Mouse (Mus musculus): ENCODE data around the gene Garem2.

Garem2 gene

DNA sequence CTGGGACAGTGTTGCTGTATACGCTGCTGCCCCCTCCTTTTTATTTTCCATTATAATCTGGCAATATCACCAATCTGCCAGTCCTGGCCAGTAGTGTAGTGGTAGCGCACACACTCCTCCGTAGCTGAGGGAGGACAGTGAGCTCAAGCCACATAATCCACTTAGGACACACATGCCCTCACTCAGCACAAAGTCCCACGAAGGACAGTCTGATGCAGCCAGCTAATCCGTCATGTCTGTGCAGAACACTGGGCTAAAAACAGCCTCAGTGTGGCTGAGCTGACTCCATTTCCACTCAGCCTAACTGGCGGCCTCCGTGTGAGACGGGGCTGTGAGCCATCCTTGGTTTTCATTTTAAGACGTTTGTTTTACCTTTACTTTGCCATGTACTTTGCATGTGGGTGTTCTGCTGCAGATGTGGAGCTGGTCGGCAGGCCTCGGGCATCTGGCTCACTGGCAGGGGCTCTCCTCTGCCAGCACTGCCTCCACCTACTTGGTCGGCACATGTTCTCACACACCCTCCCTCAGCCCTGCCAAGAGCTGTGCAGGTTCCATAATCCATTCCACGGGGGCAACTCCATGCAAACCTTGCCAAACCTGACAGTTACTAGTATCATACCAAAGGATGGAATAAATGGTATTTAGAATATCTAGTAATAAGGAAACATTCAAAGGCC, 23.1 kb downstream of the Garem2 start:
- CTCF ChIA-PET: no interaction called here
- POLR2A ChIA-PET: interaction anchor here in 2 of 4 experiments (0.6 to 1.3 kb wide), 4 partner anchors 9 to 214 kb away, joined by 3 read pairs; no protein-coding TSS in a partner anchor

DNA sequence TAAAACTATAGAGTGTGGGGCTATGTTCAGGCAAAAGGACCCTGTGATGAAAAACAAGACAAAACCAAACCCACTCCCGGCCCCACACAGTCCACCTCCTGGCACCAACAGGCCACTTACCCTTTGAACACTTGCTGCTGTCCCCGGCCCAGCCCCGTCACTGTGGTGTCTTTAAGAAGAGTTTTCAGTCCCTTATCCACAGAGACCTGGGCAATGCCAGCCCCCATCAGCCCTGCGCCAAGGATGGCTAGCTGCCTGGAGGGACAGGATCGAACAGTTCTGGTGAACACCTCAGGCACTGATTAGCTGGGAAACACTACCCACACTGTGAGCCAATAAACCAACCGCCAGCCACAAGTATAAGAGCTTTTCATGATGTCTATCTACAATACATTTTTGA, 23.7 kb downstream of the Garem2 start:
- ChIA-PET POLR2A (interaction anchor here in 3 of 4 experiments (0.7 to 1.4 kb wide), 5 partner anchors 8 to 26 kb away, joined by 3 to 5 read pairs (median 3); partner anchors contain the start of genes Hadha (in 1 of the 3) and Hadhb (in 1 of the 3)), CTCF (no interaction called here)

DNA sequence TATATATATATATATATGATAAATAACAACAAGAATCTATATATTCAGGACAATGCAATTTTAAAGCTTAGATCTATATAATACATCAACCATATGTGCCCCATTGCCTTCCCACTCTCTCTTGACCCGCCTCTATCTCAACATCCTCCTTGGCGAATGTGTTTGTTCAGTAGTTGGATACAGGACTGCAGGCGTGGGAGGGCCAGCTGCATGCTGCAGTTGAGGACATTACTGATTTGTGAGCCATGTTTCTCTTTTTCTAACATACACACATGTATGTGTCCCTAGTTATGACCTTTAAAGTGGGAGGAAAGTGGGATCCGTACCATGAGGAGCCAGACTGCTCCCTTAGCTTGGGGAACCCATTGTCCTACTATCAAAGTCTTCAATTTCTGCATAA, 26.3 kb downstream of the Garem2 start:
- ChIA-PET POLR2A (interaction anchor here in 3 of 4 experiments (0.9 to 2.6 kb wide), 5 partner anchors 16 to 24 kb away, joined by 3 to 8 read pairs (median 3); partner anchors contain the start of genes Hadha (in 1 of the 3) and Hadhb (in 1 of the 3)), CTCF (no interaction called here)

DNA sequence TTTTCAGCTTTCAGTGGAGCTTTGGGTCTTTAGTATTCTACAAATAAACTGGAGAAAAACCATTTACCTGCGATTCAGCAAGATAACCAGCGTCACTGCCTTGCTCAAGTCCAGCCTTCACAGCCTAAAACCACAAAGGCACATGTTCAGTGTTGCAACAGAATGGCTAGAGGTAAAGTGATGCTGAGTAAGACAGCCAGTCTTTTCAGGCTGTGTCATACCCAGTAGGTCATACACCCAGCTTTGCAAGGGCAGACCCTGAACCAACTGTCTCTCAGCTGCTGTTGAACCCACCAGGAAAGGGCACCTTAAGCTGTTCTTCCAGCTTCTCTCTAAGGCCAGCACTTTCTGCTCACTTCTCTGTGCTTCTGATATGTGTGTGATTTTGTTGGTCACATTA, 27.2 kb downstream of the Garem2 start:
- ChIA-PET POLR2A (interaction anchor here in 3 of 4 experiments (0.7 to 2.6 kb wide), 7 partner anchors 9 to 23 kb away, joined by 3 to 8 read pairs (median 3); partner anchors contain the start of genes Hadha (in 1 of the 3) and Hadhb (in 1 of the 3)), CTCF (interaction anchor here in 1 of 4 experiments (1.2 kb wide), 1 partner anchor 18 kb away, joined by 3 read pairs; no protein-coding TSS in a partner anchor)

DNA sequence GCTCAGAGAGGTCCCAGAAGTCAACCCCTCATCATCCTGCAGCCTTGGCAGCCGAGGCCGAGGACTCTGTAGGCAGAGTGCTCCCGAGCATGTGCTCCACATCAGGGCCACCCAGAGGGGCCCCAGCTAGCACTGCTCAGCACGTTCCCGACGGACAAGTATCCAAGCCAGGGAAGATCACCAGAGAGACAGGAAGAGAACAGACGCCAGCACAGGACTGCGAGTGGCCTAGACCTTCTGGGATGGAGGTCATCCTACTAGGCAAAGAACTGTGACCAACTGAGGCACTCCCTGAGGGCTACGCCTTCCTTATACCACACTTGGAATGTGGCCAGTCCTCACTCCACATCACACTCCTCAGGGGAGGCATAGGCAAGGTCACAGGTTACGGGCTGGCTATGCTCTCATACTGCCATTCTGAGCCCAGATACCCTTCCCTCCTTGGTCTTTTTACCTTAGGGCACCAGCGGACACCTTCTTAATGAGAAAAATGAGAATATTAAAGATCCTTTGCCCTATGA, 30.8 kb downstream of the Garem2 start:
- POLR2A ChIA-PET: interaction anchor here in 3 of 4 experiments (0.5 to 1.6 kb wide), 3 partner anchors 15 to 19 kb away, joined by 3 to 6 read pairs (median 3); partner anchors contain the start of genes Hadha (in 2 of the 3) and Hadhb (in 2 of the 3)
- CTCF ChIA-PET: no interaction called here

DNA sequence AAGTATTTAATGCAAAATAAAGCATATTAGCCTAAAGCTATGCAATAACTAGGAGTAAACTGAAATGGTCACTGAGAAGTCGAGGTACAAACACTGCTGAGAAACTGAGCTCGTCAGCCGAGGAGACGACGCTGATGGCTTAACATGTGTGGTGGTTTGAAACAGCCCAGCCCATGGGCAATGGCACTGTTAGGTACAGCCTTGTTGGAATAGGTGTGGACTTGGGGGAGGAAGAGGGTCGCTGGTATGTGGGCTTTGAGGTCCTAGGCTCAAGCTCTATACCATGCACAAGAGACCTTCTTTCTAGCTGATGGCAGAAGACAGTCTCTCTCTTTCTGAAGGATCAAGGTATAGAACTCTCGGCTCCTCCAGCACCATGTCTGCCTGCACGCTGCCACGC, 32.3 kb downstream of the Garem2 start:
- CTCF ChIA-PET: interaction anchor here in 1 of 4 experiments (0.6 to 1.0 kb wide), 2 partner anchors 23 to 321 kb away, joined by 3 to 4 read pairs; no protein-coding TSS in a partner anchor
- POLR2A ChIA-PET: interaction anchor here in 3 of 4 experiments (0.5 to 1.2 kb wide), 5 partner anchors 13 to 76 kb away, joined by 3 read pairs; partner anchors contain the start of genes Hadha (in 1 of the 3) and Hadhb (in 1 of the 3)

DNA sequence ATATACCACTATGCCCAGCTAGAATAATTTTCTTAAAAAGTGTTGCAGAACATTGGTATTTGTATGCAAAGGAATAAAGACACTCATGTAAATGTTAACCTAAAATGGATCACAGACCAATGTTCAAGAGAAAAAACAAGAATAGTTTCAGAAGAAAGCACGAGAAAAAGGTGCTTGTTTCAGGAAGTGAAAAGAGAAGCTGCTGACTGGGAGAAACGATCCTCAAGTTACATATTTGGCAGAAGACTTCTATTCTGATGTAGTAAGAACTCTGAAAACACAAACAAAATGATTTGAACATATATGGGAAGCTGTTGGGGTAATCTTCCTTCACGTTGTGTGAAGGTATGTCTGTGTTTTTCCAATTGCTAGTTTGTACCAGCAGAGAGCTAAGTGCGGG, 33.2 kb downstream of the Garem2 start:
- CTCF ChIA-PET: interaction anchor here in 1 of 4 experiments (0.6 kb wide), 1 partner anchor 444 kb away, joined by 3 read pairs; no protein-coding TSS in a partner anchor
- POLR2A ChIA-PET: interaction anchor here in 1 of 4 experiments (0.9 to 1.7 kb wide), 3 partner anchors 16 to 24 kb away, joined by 3 to 4 read pairs (median 3); no protein-coding TSS in a partner anchor

DNA sequence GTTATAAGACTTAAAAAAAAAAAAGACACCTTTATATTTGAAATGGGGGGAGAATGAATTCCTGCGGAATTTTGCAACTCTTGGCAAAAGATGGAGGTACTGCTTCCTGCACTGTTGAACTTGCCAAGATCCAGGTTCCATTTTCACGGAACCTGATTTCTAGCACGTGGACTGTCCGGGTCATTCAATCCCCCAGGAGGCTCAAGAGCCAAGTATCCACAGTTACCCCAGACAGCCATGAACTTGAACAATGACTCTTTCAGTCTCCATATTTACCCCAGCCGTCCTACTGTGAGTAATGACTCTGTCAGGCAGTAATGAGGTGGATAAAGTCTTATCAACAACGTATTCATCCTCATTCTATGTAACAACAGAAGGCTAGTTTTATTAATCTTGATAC, 41.6 kb downstream of the Garem2 start:
- ChIA-PET CTCF (no interaction called here), POLR2A (no interaction called here)

DNA sequence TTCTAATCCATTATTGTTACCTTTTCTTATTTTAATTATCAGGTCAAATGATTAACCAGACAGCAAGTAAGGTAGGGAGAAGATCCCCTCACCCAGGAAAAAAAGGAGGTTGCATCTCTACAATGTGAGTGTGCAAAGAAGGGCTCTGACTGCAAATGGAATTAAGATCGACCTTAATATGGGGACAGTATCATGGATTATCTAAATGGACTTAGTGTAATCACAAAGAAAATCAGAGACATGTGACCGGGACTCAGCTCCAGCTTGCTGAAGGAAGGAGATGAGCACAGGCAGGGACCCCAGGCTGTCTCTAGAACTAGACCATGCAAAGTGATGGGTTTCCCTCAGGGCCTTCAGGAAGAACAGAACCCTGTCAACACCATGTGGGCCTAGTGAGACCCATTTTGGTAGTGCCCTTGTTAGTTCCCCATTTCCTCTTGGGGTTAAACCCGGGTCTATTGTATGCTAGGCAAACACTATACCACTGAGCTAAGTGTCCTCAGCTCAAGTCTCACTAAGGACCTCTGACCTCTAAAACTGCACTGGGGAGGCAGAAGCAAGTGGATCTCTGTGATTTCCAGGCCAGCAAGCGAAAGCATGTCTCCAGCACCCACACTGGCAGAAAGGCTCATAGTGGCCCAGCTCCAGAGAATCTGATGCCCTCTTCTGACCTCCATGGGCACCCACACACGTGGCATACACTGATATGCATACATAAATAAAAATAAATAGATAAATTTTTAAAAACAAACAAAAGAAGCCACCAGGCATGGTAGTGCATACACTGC, 43.4 kb downstream of the Garem2 start:
- ChIA-PET POLR2A (interaction anchor here in 2 of 4 experiments (0.8 to 2.4 kb wide), 4 partner anchors 10 to 17 kb away, joined by 3 to 8 read pairs (median 3); no protein-coding TSS in a partner anchor), CTCF (interaction anchor here in 1 of 4 experiments (0.9 kb wide), 1 partner anchor 34 kb away, joined by 3 read pairs; no protein-coding TSS in a partner anchor)

DNA sequence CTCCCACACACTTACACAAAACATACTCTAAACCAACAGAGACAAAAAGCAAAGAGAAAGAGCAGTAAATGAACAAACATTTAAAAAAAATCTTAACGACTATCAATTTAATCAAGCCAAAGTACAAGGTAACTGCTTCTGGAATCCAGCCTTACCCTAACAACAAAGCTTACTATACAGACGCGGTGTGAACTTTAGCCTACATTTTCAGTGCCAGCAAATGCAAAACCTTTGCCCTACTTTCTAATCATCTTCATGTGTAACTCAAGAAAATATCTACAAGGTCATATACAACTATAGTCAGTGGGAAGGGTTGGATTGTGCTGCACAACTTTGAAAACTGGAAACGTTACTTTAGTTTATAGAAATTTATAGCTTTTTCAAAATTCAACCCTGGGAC, 47.0 kb downstream of the Garem2 start:
- CTCF ChIA-PET: no interaction called here
- POLR2A ChIA-PET: interaction anchor here in 2 of 4 experiments (1.0 to 1.2 kb wide), 2 partner anchors 37 kb away, joined by 3 read pairs; no protein-coding TSS in a partner anchor

DNA sequence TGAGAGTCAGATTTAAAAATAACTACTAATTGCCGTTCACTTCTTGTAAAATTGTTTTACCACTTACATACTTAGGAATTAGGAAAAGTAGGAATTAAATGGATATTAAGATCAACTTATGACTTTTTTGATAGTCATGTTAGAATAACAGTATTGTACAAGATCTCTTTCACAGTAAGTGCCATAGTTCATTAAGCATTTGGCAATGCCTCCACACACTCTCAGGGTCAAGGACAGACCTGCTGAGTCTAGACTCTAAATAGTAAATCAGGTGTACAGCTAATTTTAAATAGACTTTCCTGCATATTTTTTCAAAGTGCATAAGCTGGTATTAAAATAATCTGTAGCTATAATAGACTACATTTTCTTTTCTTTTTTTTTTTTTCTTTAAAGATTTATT, 47.5 kb downstream of the Garem2 start:
- ChIA-PET CTCF (interaction anchor here in 2 of 4 experiments (0.6 to 0.7 kb wide), 2 partner anchors 12 to 1845 kb away, joined by 5 to 6 read pairs; no protein-coding TSS in a partner anchor), POLR2A (interaction anchor here in 2 of 4 experiments (1.0 to 1.2 kb wide), 2 partner anchors 38 kb away, joined by 3 read pairs; no protein-coding TSS in a partner anchor)

DNA sequence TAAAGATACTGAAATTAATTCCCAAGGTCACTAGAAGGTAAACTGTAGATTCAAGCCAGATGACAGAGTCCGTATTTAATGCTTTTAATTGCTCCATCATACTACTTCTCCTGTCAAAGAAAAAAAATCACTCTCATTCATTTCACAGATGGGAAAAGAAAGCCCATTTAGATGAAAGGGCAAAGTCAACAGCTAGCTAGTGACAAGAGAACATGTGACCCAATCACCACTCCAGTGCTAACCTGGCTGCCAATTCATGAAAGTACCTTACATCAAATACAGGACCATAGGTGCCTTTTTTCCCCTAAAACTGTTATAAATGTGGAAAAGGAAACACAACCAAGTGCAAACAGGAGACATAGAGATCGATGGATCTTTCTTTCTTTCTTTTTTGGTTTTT, 48.3 kb downstream of the Garem2 start:
- CTCF ChIA-PET: interaction anchor here in 1 of 4 experiments (0.7 kb wide), 1 partner anchor 1846 kb away, joined by 6 read pairs; no protein-coding TSS in a partner anchor
- POLR2A ChIA-PET: interaction anchor here in 2 of 4 experiments (0.7 to 1.0 kb wide), 2 partner anchors 10 to 38 kb away, joined by 3 read pairs; no protein-coding TSS in a partner anchor

DNA sequence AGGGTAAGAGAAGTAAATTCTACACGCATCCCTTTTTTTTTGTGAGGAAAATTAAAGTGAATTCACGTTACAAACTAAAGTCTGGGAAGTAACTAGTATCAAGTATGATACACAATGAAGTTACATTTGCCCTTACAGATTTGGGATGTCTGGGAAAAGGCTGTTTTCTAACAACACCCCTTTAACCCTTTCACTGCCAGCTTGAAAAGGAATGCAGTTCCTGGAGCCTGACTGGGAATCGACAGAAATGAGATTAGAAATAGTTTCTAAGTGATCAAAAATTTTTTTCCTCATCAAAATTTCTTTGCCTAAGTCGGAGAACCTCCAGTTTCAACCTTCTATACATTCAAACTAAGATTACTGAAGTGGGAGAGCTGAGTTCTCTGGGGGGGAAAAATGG, 49.1 kb downstream of the Garem2 start:
- ChIA-PET CTCF (no interaction called here), POLR2A (interaction anchor here in 3 of 4 experiments (0.7 to 2.6 kb wide), 18 partner anchors 9 to 894 kb away, joined by 3 to 17 read pairs (median 6); partner anchors contain the start of genes Agbl5 (in 1 of the 3), Atraid (in 1 of the 3), Garem2 (in 1 of the 3) and Slc5a6 (in 1 of the 3))

DNA sequence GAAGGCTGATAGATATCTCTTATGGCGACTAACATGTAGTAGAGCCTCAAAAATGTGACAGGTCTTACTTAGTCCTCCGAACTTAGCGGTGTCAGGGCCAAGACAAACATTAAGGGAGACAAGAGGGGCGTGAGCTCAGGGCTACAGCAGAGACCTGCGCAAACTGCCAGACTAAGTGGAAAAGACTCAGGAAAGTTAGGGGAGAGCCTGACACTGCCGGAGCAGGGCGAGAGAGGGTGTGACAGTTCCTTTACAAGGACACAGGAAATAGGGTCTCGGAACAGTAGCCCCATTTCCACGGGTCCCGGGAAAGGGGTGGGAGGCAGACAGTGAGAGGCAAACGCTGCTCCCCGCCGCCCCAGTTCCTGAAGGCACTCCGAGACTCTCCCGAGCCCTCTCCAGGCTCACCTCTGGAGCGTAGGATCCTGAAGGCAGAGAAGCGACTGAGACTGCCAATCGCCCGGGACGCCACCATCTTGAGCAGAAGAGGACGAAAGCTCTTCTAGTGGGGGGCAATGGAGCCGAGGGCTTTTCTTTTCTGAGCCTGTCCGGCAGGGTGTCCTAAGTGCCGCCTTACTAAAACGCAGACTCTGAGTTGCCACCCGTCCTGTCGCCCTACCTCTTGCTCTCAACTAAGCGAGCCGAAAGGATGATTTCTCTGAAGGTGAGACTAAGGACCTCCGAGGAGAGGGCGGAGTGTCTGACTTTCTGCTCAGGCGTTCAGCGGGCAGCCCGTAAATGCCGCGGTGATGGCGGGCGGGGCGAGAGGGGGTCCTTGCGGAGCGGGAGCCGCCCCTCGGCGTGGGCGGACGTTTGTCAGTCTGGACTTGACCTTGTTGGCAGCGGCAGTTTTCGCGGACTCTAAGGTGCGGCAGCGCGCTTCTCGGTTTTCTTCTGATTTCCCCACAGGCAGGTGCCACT, 49.8 kb downstream of the Garem2 start, which contains the start of the genes Hadha and Hadhb:
TSS of gene Hadha (minus strand) at position 689 of the 921 bp plus-strand sequence.
TSS of gene Hadhb (plus strand) at position 775 of the 921 bp plus-strand sequence.
- CTCF ChIA-PET: interaction anchor here in 2 of 4 experiments (0.6 to 1.0 kb wide), 2 partner anchors 40 to 1830 kb away, joined by 3 read pairs; no protein-coding TSS in a partner anchor
- POLR2A ChIA-PET: interaction anchor here in 3 of 4 experiments (0.7 to 2.6 kb wide), 41 partner anchors 8 to 894 kb away, joined by 3 to 19 read pairs (median 3); partner anchors contain the start of genes Tyms (in 3 of the 3), Garem2 (in 2 of the 3), Agbl5 (in 1 of the 3) and Atraid (in 1 of the 3)

DNA sequence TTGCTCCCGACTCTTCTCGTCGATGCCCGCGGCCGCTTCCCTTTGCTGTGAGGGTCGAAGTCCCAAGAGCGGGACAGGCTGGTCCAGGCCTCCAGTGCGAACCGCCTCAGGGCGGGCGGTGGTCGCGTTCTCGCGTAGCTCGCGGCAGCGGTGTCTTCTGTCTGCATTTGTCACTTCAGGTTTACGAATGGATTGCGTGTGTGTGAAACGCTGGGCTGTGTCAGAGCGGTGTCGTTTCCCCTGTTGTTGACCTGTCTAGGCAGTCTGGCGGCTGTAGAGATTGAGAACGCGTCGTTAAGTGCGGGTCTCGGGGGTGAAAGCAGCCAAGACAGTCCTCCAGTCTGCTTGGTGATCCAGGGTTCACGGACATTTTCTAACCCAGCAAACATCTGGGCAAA, 50.4 kb downstream of the Garem2 start:
- ChIA-PET POLR2A (interaction anchor here in 3 of 4 experiments (0.8 to 2.6 kb wide), 36 partner anchors 8 to 752 kb away, joined by 3 to 19 read pairs (median 4); partner anchors contain the start of genes Tyms (in 3 of the 3), Garem2 (in 2 of the 3), Dnajb6 (in 1 of the 3) and Gm5129 (in 1 of the 3)), CTCF (interaction anchor here in 2 of 4 experiments (0.5 to 1.3 kb wide), 3 partner anchors 41 to 51 kb away, joined by 3 to 4 read pairs (median 4); no protein-coding TSS in a partner anchor)

Measured in embryonic stem cell, embryonic (primary cell).